Mouse (Mus musculus): ENCODE measurements around the gene Cldn4. TPM values are rescaled to one million over a fixed set of nuclear protein-coding genes. Genes with fewer than 3 reads are reported as not detected.

The Cldn4 gene
- polyA plus RNA-seq, 1 experiment: not detected

DNA sequence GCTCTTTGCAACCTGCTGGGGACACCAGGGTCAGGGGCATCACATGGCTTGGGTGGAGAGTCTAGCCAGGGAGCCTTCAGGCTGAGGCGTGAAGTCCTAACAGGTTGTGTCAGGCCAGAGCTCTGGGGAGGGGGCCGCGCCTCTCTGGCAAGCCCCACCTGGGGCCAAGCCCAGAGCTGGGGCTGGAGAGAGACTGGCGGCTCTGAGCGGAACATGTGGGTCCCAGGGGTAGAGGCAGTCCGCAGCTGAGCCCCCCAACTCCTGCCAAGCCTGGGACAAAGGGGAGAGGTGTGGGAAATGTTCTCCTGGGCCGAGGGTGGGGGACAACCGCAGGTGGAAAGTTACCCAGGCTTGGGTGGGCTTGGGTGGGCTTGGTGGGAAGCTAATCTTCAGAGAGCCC, 49.8 kb downstream of the Cldn4 start:
- H3K27ac ChIP-seq (replicated peaks; ENCODE audit: low read depth, low read length): no peak overlapping the region
- H3K4me3 ChIP-seq (ENCODE audit: insufficient read depth, low read depth, low read length): no peak overlapping the region
- peaks cover 3% of the 10 kb centered on the region; the same call in 1 of the 2 replicates for H3K4me1 ChIP-seq (ENCODE audit: control insufficient read depth, insufficient read depth, insufficient read length, low read length)

GRCm38 (mm10) chr5:134895291-134895690, 51.4 kb downstream of the Cldn4 start:
- H3K4me1 ChIP-seq (ENCODE audit: control insufficient read depth, insufficient read depth, insufficient read length, low read length): peaks cover 5% of the 10 kb centered on the region
- H3K27ac ChIP-seq (replicated peaks; ENCODE audit: low read depth, low read length): no peak overlapping the region
- H3K4me3 ChIP-seq (ENCODE audit: insufficient read depth, low read depth, low read length): no peak overlapping the region

Other genes with a start within 250 kb of the Cldn4 start
- gene Eln, start 199.6 kb downstream of the Cldn4 start, polyA plus RNA-seq (2012; ENCODE audit: insufficient read depth, insufficient read length, missing spikeins): 5.4 and 7.3 TPM in 2 replicates
- not detected in 2 replicates for gene Tmem270, start 40.2 kb downstream of the Cldn4 start, polyA plus RNA-seq (2012; ENCODE audit: insufficient read depth, insufficient read length, missing spikeins)
- not detected in 2 replicates for gene Cldn13, start 31.4 kb downstream of the Cldn4 start, polyA plus RNA-seq (2012; ENCODE audit: insufficient read depth, insufficient read length, missing spikeins)
- 6.3 and 9.3 TPM in 2 replicates for gene Mettl27, start 14.6 kb downstream of the Cldn4 start, polyA plus RNA-seq (2012; ENCODE audit: insufficient read depth, insufficient read length, missing spikeins)
- not detected in 2 replicates for gene Cldn3, start 39.3 kb upstream of the Cldn4 start, polyA plus RNA-seq (2012; ENCODE audit: insufficient read depth, insufficient read length, missing spikeins)
- gene Abhd11, start 62.2 kb upstream of the Cldn4 start, polyA plus RNA-seq (2012; ENCODE audit: insufficient read depth, insufficient read length, missing spikeins): 91.8 and 99.4 TPM in 2 replicates
- not detected in 2 replicates for gene Stx1a, start 76.5 kb upstream of the Cldn4 start, polyA plus RNA-seq (2012; ENCODE audit: insufficient read depth, insufficient read length, missing spikeins)
- gene Dnajc30, start 117.3 kb upstream of the Cldn4 start, polyA plus RNA-seq (2012; ENCODE audit: insufficient read depth, insufficient read length, missing spikeins): 14.3 and 21.1 TPM in 2 replicates
- 28.3 and 31.3 TPM in 2 replicates for gene Bud23, start 118.0 kb upstream of the Cldn4 start, polyA plus RNA-seq (2012; ENCODE audit: insufficient read depth, insufficient read length, missing spikeins)
- 1.1 TPM in 1 of 2 replicates, not detected in the other for gene Vps37d, start 131.3 kb upstream of the Cldn4 start, polyA plus RNA-seq (2012; ENCODE audit: insufficient read depth, insufficient read length, missing spikeins)
- 174 and 262 TPM in 2 replicates for gene Mlxipl, start 143.0 kb upstream of the Cldn4 start, polyA plus RNA-seq (2012; ENCODE audit: insufficient read depth, insufficient read length, missing spikeins)
- 7.5 and 8.2 TPM in 2 replicates for gene Tbl2, start 202.7 kb upstream of the Cldn4 start, polyA plus RNA-seq (2012; ENCODE audit: insufficient read depth, insufficient read length, missing spikeins)
- 61.6 and 84.5 TPM in 2 replicates for gene Bcl7b, start 221.3 kb upstream of the Cldn4 start, polyA plus RNA-seq (2012; ENCODE audit: insufficient read depth, insufficient read length, missing spikeins)
- gene Baz1b, start 240.3 kb upstream of the Cldn4 start, polyA plus RNA-seq (2012; ENCODE audit: insufficient read depth, insufficient read length, missing spikeins): 25.5 and 32.8 TPM in 2 replicates

Measured in brown adipose tissue, adult 24 weeks (tissue).